Mouse (Mus musculus): Measurements from ENCODE around the gene Kcnj8. TPM values are rescaled to one million over a fixed set of nuclear protein-coding genes. Genes with fewer than 3 reads are reported as not detected.
"Not testable (repeated sequence)": the region's sequence is repeated elsewhere in the genome, so short reads cannot be mapped to it uniquely, and the experiment has no call there.

Gene Kcnj8
- total RNA-seq, 4 experiments from 2014 or later: 1.7 to 2.3 (median 1.9) TPM

DNA sequence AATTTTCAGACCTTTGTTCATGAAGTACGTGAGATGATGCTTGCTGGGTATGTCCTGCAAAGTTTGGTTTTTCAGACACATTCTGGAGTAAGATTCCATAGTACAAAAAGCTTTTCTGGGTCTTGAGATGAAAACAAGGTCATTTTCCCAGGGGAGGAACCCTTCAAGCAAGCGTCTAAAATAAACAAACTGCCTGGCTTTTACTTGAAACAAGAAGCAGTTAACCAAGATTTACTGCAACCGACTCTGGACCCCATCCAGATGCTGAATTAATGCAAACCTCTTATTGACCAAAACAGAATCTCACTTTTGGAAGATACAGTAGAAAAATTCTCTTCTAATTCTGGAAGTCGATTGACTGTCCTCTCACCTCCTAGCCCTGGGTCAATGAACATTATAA is 20.5 kb downstream of the Kcnj8 start:
- no peak for DNase-seq (ENCODE audit: low spot score in 2 of 2)

DNA sequence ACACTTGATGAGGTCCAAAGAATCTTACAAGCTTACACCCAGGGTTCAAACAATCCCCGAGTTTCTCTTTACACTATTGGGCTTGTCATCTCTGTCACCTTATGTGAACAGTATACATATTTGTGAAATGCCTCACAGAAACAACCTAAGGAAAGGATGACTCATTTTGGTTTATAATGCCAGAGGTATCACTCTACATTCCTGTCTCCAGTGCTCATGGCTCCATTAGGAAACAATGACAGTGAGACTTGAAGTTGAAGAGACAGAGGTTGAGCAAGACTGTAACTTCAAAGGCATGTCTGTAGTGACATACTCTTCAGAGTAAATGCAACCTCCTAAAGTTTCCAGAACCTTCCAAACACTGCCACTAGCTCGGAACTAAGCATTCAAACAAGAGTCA is 23.0 kb downstream of the Kcnj8 start:
- no peak for DNase-seq (ENCODE audit: low spot score in 2 of 2)

DNA sequence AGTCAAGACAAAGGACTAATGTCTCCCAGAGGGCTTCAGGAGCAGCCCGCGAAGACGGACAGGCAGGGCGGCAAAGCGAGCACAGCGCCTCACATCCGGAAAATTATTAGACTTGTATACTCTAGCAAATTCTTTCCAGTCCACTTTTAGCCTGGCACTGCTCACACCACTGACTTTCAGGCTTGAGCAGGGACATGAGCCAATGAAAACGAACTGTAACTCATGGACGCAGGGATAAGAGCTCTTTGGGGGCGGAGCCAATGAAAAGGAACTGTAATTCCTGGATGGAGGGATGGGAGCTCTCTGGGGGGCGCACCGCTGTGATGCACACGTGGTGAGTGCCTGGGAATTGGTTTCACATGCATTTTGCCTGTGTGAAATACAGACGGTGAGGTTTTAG is 26.3 kb downstream of the Kcnj8 start:
- no peak for DNase-seq (ENCODE audit: low spot score in 2 of 2)

DNA sequence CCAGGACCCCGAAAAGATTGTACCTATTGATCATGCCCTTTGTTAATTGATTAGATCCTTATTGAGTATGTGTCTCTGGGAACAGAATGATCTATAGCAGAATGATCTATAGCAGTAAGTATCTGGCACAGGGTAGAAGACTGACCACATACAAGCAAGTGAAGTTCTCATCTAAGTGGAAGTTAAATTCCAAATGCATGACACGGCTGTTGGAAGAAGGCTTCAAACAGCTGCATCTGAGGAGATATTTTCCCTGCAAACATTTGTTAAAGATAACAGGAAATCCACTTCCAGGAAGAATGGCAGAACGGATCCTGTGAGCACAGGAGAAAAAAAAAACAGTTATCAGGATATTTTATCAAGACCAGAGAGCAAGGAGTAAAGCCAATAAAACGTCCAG is 27.8 kb downstream of the Kcnj8 start:
- no peak for DNase-seq (ENCODE audit: low spot score in 2 of 2)

DNA sequence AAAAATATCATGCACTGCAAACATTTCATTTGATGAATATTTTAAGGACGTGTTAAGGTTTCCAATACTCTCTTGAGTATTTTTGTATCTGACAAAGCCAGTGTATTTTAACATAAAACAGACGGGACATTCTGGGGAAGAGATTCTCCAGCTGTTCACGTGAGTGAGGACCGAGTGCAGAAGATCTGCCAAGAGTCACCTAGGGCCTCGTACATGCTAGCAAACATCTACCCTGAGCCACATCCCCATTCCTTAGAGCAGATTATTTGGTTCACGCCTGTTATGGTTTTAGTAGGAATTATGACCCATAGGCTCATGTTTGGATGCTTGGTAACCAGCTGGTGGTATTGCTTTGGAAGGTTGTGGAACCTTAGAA is 28.6 kb downstream of the Kcnj8 start:
- no peak for DNase-seq (ENCODE audit: low spot score in 2 of 2)

DNA sequence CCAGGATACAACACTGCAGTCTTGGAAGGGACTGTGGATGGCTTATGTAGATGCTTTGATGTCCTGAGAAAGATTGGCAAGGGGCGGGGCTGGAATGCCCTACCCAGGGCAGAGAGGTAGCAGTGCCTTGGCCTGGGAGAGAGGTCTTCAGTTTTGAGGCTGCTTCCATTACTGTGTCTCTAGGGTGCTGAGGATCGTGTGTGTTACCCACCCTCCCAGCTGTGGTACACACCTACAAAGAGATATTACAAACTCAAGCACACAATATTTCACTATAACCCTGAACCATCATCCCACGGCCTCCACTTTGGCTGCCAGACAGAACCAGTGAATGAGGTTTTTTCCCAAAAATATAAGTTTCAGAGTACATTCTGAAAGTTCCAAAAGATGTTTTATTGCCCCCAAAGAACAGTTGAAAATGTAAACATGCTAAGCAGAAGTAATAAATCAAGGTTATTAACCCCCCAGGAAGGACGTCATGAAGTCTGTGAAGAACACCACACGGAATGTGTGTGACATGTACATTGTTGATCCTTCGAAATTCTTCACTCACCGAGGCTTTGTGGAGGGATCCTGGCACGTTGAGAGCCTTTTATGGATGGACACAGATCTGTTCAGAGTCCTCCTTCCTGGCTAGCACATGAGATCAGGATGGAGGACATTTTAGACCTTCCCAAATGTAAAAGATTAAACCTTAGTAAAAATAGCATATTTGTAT is 29.2 kb downstream of the Kcnj8 start:
- no peak for DNase-seq (ENCODE audit: low spot score in 2 of 2)

DNA sequence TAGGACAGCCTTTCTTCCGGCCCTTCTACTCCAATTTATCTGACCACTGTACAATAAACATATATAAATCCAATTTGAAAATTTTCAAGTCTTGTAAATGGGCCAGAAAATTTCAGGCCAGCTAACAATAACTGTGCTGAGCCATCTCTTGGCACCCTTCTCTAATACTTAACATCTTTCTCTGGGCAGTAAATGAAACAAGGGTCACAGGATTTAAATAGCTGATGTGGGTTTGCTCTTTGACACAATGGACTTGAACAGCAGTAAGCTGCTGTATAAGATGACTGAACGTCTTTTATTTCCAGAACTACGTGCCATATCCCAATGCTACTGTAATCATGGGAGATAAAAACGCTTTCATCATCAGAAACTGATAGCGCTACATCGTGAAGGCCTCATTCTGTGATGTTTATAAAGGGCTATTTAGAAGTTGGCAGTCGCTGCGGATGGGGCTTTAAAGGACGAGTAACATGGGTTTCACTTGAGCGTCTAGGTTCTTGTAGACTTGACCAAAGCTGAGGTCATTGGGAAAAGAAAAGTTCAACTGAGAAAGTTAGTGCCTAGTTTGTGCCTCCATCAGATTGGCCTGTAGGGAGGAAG is 30.8 kb downstream of the Kcnj8 start:
- DNase-seq (ENCODE audit: low spot score in 2 of 2): no peak

DNA sequence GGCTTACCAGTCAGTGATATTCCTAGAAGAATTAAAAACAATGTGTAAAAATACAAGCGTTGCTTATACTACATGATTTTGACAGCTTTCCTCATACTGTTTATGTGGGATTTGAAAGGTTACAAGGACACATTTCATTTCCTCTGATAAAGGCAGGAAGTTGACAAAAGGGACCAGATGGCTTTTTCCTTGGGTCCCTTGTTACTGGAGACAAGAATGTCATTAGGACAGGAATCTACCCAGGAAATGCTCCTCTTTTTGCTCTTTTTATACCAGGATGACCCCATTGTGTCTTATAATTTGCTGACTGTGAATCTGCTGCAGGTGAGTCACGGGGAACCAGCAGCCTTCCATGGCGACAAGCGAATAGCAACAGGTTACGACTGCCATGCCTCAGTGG is 31.3 kb downstream of the Kcnj8 start:
- no peak for DNase-seq (ENCODE audit: low spot score in 2 of 2)

DNA sequence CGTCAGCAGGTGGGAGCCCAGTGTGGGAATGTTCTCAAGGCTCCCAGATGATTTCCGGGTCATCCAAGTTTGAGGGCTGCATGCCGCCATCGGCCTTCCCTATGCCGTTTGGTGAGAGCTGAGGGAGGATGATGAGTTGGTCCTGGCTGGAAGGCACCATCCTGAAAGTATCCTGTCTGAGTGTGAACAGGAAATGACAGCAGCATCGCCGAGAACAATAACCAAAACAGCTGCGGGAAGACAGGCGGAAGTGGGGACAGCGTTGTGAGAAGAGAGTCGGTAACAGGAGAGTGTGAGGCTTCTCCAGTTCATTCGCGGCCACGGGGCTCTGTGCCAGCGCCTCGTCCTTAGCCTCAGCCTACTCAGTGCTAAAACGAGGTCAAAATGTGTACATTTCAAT is 32.9 kb downstream of the Kcnj8 start:
- no peak for DNase-seq (ENCODE audit: low spot score in 2 of 2)

DNA sequence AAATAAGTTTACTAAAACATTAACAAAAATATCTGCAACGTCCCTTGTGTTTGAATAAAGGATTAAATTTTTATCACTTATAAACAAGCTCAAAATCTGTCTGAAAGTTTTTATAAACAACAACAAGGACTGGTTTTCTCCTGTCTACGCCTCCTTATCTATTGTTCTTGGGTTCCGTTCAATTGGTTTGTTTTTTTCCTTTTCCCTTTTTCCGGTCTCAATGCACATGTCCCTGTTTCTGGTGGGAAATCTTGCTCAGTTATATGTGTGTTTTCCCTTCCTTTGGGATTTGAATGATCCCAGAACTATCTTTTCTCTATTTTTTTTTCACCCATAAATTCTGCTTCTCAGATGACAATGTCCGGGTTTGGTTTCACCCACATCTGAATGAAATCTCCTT is 38.0 kb downstream of the Kcnj8 start:
- no peak for DNase-seq (ENCODE audit: low spot score in 2 of 2)

DNA sequence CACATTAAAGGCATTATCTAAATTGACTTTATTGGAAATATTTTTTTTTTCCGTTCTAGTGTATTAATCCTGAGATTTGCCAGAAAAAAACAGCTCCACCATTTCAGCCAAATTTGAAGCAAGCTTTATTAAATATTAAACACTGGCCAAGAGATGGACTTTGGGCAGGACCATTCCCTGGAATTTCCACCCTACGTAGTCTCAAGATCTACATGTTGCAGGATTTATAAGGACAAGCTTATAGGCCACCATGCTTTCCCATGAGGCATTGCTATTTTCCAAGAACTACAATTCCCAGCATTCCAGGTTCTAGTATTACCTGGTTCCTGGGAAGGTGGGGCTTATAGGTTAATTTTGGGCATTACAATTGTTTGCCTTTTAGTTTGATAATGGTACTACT is 38.7 kb downstream of the Kcnj8 start:
- DNase-seq (ENCODE audit: low spot score in 2 of 2): no peak

DNA sequence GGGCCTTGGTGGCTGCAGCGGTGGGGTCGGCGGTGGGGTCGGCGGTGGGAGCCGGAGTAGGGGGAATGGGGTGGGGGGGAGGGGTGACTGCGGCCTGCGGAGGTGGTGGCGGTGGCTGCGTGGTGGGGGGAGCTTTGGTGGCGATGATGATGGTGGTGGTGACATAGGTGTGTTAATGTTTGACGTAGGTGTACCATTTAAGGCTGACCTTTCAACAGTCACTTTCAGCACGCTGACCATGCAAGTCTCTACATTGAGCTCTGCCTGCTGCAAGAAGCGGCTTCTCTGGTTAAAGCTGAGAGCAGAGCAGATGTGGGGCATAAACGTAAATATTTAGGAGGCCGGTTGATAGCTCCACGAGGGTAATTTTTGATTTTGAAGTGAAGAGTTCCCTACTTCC is 39.3 kb downstream of the Kcnj8 start:
- DNase-seq (ENCODE audit: low spot score in 2 of 2): no peak

DNA sequence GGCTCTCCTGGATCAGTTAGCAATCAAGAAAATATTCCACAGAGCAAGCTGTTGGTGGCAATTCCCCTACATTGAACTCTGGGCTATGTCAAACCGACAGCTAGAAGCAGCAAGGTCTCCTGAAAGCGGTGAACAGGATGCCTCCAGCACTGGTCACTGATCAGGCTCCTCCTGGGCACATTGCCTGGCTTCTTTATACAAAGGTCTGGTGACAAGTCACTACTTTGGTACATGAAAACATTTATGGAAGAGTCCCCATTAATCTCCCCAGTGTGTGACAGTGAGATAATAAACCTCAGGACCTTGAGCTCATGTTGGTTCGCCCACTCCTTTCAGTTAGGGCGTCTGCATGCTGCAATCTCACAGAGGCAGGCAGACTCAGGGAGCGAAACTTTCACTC is 41.0 kb downstream of the Kcnj8 start:
- no peak for DNase-seq (ENCODE audit: low spot score in 2 of 2)

DNA sequence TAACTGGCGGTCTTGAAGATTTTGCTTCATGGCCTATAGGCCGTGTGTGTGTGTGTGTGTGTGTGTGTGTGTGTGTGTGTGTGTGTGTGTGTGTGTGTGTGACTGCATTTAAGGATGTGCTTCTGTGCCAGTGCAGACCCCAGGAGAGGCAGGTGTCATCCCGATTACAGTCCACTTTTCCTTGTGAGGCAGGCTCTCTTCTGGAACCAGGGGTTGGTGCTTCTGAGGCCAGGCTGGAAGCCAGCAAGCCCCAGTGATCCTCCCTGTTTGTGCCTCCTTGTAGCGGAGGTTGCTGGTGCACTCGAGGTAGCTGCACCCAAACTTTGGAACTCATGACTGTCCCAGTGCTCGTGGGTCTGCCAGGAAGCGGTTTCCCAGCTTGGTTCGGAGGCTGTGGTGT is 41.7 kb downstream of the Kcnj8 start:
- no peak for DNase-seq (ENCODE audit: low spot score in 2 of 2)

DNA sequence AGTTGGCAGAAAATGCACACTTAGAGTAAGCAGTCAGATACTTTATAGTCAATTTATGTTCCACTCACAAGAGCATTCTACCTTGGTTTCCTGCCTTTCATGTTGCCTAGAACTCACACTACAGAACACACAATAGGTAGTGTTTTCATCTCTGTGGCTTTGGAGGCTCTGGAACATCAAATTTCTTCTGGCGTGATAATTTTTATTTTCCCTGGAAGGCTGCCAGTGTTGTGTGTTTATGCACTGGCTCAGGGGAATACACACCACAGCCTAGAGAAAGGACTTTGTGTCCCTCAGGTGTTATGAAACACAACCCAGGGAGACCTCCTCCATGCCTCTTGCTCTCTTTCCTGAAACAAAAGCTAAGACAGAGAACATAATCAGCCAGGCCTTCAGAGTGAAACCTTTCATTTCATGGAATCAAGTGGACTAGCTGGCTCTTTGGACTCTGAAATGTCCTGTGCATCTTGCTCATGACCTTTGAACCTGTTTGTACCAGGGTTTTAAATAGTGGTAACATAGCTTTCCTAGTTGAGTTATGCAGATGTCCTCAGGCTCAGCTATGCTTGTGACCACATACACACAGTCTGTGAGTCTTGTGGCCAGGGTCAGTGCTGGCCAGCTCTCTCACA is 43.4 kb downstream of the Kcnj8 start:
- no peak for DNase-seq (ENCODE audit: low spot score in 2 of 2)

DNA sequence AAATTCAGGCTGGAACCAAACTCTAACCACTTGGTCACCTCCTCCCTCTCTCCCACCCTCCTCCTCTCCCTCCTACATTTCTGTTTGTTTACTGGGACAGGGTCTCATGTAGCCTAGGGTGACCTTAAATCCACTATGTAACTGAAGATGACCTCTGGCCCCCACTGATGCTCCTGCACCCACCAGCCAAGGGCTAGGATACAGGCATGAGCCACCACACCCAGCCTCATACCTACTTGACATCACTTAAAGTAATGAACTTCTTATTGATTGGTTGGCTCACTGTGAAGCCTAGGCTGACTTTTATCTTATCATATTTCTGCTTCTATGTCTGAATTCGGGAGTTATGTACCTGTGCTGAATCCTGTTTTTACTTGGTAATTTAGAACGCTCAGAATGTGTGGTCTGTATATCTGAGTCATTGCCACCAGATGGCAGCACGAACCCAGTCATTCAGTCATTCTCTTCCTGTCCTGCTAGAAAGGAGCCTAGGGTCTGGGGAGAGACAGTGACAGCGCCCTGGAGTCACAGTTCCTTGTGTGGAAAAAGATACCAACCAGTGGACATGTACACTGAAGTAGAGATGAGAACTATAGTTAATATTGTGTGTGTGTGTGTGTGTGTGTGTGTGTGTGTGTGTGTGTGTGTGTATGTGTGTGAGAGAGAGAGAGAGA is 46.6 kb downstream of the Kcnj8 start:
- DNase-seq (ENCODE audit: low spot score in 2 of 2): peak in 1 of 2 experiments; percentile 72

DNA sequence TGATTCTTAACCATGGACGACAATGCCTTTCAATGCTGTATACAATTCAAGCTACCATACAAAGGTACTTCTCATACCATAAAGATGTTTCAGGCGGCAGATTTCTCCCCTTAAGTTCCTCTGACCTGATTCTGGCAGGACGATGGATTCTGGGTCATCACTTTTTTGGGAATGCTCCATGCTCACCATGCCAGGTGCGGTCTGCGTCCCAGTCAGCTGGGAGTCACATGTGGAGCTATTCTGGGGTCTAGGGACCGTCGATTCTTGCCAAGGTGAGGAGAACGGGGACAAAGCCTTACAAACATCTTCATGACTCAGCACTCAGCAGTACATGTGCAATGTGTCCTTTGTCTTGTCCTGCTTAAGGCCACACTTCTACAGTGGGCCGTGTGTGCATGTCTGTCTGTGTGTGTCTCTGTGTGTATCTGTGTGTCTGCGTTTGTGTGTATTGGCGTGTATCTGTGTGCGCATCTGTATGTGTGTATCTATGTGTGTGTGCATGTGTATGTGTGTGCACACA is 49.8 kb downstream of the Kcnj8 start:
- DNase-seq (ENCODE audit: low spot score in 2 of 2): no peak

DNA sequence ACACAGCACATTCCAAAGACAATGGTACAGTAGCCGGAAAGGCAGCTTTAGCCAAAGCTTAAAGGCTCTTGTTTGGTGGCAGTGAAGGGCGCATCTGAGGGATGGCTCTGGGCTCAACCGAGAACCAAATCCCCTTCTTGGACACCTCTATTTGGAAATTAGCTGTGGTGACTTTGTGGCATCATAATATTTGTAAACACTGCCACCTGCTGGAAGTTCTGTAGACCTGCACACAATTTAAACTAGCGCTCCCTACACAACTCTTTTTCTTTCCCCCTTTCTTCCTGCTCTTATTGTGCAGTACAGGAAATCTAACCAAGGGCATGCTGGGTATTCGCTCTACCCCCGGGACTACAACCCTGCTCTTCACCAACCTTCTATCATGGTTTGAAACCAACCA is 52.3 kb downstream of the Kcnj8 start:
- DNase-seq (ENCODE audit: low spot score in 2 of 2): no peak

DNA sequence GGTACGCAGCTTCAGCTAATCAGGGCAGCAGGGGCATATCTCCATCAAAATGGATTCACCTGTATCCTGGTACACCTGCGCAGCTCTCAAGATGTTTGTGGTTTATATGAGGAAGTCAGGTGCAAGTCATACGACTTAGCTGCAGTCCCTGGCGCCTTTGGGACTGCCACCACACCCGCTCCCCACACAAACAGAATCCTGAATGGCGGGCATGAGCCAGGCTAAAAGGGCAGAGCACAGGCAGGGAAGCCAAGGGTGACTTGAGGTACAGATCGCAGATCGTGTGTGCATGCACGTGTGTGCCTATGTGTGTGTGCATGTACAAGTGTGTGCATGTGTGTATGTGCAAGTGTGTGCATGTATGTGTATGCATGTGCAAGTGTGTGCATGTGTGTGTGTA is 56.0 kb downstream of the Kcnj8 start:
- not testable (repeated sequence) for DNase-seq (ENCODE audit: low spot score in 2 of 2)

DNA sequence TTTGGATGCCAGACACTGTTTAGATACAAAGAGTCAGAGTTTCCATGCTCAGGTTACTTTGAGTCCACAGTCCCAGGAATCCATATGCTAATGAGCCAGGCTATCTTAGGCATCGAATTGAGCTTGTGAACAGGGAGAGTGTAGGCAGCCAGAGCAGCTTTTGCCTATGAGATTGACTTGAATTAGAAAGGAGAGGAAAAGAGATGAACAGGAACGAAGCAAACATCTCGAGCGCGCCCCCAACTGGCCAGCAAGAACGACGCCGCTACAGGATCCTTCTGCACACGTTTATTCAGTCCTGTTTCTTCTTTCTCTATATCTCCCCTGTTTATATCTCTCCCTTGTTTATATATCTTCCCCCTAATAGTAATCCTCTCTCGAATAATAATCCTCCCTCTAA is 56.5 kb downstream of the Kcnj8 start:
- peak; percentile 43 to 72 for DNase-seq (ENCODE audit: low spot score in 2 of 2)
